Comparison of ENCODE assay signal across 45 mouse cellular contexts in the genomic region with DNA sequence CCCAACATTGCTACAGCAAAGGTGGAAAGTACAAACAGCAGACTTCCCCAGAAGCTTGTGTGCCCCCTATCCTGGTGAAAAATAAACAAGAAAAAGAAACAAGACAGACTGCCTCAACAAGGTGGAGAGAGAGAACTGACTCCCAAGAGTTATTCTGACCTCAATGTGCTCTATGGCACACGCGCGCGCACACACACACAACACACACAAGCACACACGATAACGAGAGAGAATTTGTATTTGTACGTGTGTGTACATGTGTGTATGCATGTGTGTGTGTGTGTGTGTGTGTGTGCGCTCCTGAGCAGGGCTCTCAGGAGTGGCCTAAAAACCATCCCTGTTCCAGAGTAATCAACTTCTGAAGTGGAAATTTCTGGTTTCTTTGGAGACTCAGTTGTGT. TPM values are rescaled to one million over a fixed set of nuclear protein-coding genes. Genes with fewer than 3 reads are reported as not detected.
"Had no signal": no experiment of that assay in that cellular context is flagged by ENCODE, and none has a peak within 500 bp of the region (broad histone marks: within the 10 kb centered on the region; RNA-seq: fewer than 3 reads in every experiment).

No protein-coding gene starts in this region.

- H3K27me3 ChIP-seq: limb, embryonic 12.5 days; limb, embryonic 15.5 days; liver, embryonic 12.5 days; liver, embryonic 13.5 days; liver, embryonic 15.5 days; lung, embryonic 15.5 days; midbrain, embryonic 12.5 days; midbrain, embryonic 13.5 days; midbrain, embryonic 15.5 days; neural tube, embryonic 12.5 days had no signal

- H3K4me2 ChIP-seq: limb, embryonic 12.5 days; limb, embryonic 13.5 days; limb, embryonic 15.5 days; liver, embryonic 11.5 days; liver, embryonic 12.5 days; liver, embryonic 13.5 days; liver, embryonic 15.5 days; lung, embryonic 14.5 days; lung, embryonic 15.5 days; midbrain, embryonic 12.5 days; midbrain, embryonic 13.5 days; midbrain, embryonic 15.5 days; neural tube, embryonic 12.5 days had no signal

- ATAC-seq: liver, embryonic 12.5 days; liver, postnatal 0 days; lung, postnatal 0 days; midbrain, embryonic 13.5 days; midbrain, embryonic 15.5 days; midbrain, embryonic 16.5 days had no signal

- H3K9me3 ChIP-seq: limb, embryonic 10.5 days; limb, embryonic 12.5 days; limb, embryonic 13.5 days; limb, embryonic 15.5 days; liver, embryonic 12.5 days; liver, embryonic 13.5 days; liver, embryonic 15.5 days; lung, embryonic 15.5 days; midbrain, embryonic 10.5 days; midbrain, embryonic 12.5 days; midbrain, embryonic 13.5 days; midbrain, embryonic 15.5 days; neural tube, embryonic 12.5 days had no signal

- H3K36me3 ChIP-seq: limb, embryonic 10.5 days; limb, embryonic 12.5 days; limb, embryonic 13.5 days; limb, embryonic 15.5 days; liver, embryonic 12.5 days; liver, embryonic 13.5 days; liver, embryonic 15.5 days; lung, embryonic 15.5 days; midbrain, embryonic 10.5 days; midbrain, embryonic 12.5 days; midbrain, embryonic 13.5 days; midbrain, embryonic 15.5 days; neural tube, embryonic 12.5 days had no signal

- H3K4me1 ChIP-seq: limb, embryonic 12.5 days; limb, embryonic 13.5 days; limb, embryonic 15.5 days; liver, embryonic 12.5 days; midbrain, embryonic 13.5 days; midbrain, embryonic 15.5 days; neural tube, embryonic 12.5 days had no signal

- H3K27ac ChIP-seq: left cerebral cortex, adult 2 months; limb, embryonic 10.5 days; limb, embryonic 12.5 days; limb, embryonic 13.5 days; limb, embryonic 15.5 days; liver, embryonic 12.5 days; liver, embryonic 13.5 days; liver, embryonic 14.5 days; liver, embryonic 15.5 days; lung, embryonic 15.5 days; macrophage; midbrain, embryonic 10.5 days; midbrain, embryonic 12.5 days; midbrain, embryonic 13.5 days; midbrain, embryonic 15.5 days; neural tube, embryonic 12.5 days had no signal

- H3K9ac ChIP-seq: limb, embryonic 12.5 days; limb, embryonic 13.5 days; limb, embryonic 15.5 days; liver, embryonic 12.5 days; liver, embryonic 13.5 days; liver, embryonic 14.5 days; liver, embryonic 15.5 days; liver, postnatal 0 days; lung, embryonic 14.5 days; lung, embryonic 15.5 days; midbrain, embryonic 12.5 days; midbrain, embryonic 13.5 days; midbrain, embryonic 15.5 days; neural tube, embryonic 12.5 days had no signal

- H3K4me3 ChIP-seq: left cerebral cortex, adult 2 months; limb, embryonic 10.5 days; limb, embryonic 12.5 days; limb, embryonic 13.5 days; limb, embryonic 15.5 days; liver, embryonic 12.5 days; liver, embryonic 13.5 days; liver, embryonic 15.5 days; lung, embryonic 15.5 days; megakaryocyte, embryonic 14.5 days; midbrain, embryonic 10.5 days; midbrain, embryonic 12.5 days; midbrain, embryonic 13.5 days; midbrain, embryonic 15.5 days; myocyte; neural tube, embryonic 12.5 days had no signal

- DNase-seq: left cerebral cortex, postnatal 4 days; liver; liver, embryonic 13.5 days; liver, postnatal 0 days; lung, adult 18-20 months; lung, adult 2 months; lung, embryonic 14.5 days; lung, postnatal 10 days; lung, postnatal 14 days; lung, postnatal 36 days; lung, postnatal 4 days; midbrain, embryonic 14.5 days had no signal

RNA-seq across cellular contexts. Expression of a gene that starts 34.3 kb away (rescaled TPM):
- total RNA-seq: left cerebral cortex, adult 2 months; left cerebral cortex, adult 8-10 months; left cerebral cortex, postnatal 10 days; left cerebral cortex, postnatal 14 days; left cerebral cortex, postnatal 25 days; left cerebral cortex, postnatal 36 days; left cerebral cortex, postnatal 4 days; liver, adult 2 months; megakaryocyte progenitor cell, adult 5-6 weeks; megakaryocyte, adult 5-6 weeks; megakaryocyte-erythroid progenitor cell, adult 5-6 weeks; monocyte, adult 5-6 weeks had no signal
- polyA plus RNA-seq: limb, embryonic 10.5 days; limb, embryonic 12.5 days; limb, embryonic 13.5 days; limb, embryonic 14.5 days; limb, embryonic 15.5 days; liver, adult 2 months; liver, embryonic 11.5 days; liver, embryonic 12.5 days; liver, embryonic 13.5 days; liver, embryonic 14.5 days; liver, embryonic 15.5 days; liver, embryonic 16.5 days; liver, postnatal 0 days; lung, embryonic 14.5 days; macrophage; midbrain, embryonic 10.5 days; midbrain, embryonic 12.5 days; midbrain, embryonic 13.5 days; midbrain, embryonic 14.5 days; midbrain, embryonic 15.5 days; midbrain, embryonic 16.5 days; myocyte; neural tube, embryonic 11.5 days; neural tube, embryonic 12.5 days had no signal
